Mouse (Mus musculus) thymus, postnatal 4 days (tissue): Measurements from ENCODE around the gene Polk.

Experiments used
- DNase-seq: peaks from one replicate; pipeline ENCODE4 v3.0.0; 2021

The Polk gene

DNA sequence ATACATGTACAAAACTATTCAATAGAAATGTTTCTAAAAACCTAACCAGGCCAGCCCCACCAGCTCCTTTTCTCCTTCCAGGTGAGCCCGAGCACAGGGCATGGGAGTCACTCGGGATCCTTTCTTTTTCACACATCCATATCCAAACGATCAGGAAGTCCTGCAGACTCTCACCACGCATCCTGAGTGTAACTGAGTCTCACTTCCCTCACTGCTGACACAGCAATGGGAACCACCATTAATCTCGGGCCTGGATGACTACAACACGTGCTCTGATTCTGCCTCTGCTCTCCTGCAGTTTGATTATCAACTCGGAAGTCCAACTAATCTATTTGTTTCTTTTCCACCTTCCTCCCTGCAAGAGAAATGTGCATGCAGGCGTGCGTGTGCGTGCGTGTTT, 14.5 kb downstream of the Polk start:
- no peak for DNase-seq

DNA sequence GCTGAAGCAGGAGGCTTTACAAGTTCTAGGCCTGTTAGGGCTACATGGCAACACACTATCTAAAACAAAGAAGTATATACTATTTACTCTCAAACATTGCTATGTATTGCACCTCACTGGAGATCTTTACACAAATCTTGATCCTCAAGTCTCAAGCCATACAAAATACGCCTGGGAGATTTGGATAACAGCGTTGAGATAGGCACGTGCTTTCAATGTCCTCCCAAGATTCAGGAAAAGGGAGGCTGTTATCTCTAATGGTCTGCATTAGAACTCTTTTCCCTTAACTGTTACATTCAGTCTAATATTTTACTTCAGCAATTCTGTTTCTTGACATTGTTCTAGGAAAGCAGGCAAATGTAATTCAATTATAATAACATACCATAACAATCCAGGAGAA, 15.4 kb downstream of the Polk start:
- DNase-seq: no peak

DNA sequence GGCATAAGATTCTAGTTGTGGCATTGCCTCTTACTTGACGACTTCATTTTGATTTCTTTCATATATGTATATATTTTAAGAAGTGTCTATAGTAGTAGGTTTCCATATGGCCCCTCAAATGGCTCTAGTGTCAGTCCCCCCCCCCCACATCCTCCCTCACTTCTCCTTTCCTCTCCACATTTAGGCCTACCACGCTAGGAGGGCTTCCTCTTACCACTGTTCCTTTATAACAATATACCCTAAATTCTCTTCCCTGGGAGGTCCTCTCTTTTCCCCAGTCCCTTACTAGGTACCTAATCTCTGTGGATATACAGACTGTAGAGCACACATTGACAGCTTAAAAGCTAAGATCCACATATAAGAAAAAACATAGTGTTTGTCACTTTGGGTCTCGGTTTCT, 21.1 kb downstream of the Polk start:
- no peak for DNase-seq

DNA sequence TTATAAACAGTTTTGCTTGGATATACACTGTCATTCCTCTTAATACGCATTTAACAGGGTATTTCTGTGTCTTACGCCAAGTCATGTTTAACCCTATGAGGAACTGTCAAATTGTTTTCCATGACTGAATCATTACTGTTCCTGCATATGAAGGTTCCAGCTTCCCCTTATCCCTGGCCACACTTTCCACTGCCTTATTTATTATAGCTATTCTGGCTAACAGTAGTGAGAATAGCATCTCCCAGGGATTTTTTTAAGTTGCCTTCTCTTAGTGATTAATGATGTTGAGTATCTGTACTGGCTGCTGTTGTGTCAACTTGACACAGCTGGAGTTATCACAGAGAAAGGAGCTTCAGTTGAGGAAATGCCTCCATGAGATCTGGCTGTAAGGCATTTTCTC, 25.0 kb downstream of the Polk start:
- no peak for DNase-seq

DNA sequence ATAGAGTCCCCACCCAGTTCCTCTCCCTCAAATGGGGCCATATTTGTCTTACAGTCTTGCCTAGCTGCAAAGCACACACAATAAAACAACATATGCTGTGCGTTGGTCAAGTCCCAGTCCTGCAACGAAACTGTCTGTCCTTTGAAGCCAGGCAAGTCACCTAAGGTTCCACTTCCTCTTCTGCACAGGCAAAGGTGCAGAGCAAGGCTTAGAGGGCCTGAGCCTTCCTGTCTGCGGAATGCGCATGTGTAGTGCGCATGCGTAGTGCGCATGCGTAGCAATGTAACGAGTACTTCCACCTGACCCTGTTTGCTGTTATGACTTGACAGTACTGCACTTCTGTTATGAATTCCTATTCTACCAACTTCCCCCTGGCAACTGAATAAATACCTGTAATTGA, 26.1 kb downstream of the Polk start:
- no peak for DNase-seq

DNA sequence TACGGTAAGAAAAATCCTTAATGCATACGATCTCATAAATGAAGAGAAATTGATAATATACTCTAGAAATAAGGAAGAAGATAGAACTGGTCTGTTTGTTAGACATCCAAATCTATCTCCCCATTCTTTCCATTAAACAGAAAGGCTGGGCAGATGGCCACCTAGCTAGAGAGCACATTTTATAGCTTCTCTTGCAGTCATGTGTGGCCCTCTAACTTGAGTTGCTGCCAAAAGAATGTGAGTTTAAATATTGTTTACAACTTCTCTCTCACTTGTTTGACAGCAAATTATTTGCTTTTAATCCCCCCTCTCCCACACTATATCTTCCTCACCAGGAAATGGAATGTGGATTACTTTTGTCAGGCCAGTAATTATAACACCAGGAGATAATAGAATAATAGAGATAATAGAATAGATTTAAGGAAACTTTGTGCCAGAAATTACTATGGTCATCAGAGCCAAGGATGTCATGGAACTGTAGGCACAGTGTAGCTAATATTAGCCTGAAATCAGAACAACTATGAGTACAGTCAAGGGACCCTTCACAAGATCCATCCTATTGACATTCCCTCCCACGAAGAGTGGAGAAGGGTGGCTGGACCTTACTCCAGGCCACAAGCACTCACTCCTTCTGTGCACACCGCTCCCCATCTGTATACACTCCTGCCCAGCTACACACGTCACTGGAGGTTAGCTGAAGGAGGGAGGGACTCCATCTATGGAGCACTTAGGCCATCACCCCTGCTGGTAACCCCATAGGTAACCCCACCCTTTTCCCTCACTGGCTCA, 28.0 kb downstream of the Polk start:
- no peak for DNase-seq

DNA sequence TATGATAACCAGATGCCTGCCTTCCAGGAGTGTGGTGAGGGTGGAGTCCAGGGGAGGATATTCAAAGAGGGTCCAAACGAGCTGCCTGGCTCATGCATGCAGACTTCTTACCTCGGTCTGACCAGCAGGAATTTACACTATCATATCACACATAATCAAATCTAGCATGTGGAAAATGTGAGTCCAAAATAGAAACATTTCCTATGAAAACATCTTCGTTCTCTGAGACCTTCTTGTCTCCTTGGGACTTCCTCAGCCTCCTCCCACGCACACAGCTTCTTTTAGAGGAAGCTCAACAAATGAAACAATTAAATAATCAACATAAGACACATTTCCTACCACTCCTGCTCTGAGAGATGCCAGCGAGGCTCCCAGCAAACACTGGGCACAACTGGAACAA, 30.5 kb downstream of the Polk start:
- DNase-seq: no peak

DNA sequence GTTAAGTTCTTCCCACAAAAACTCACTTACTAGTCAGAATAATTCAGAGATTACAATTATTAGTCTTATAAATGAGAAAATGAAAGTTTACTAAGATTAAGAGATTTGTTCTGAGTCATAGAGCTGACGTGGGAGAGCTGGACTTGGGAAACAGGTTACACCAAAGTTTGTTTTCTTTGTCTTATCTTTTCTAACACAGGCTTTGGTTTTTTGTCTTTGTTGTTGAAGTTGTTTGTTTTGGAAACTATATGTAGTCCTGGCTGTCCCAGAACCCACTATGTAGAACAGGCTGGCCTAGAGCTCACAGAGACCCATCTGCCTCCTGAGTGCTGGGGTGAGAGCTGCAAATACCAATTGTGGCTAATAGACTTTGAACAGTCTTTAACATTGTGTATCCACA, 31.1 kb downstream of the Polk start:
- no peak for DNase-seq

DNA sequence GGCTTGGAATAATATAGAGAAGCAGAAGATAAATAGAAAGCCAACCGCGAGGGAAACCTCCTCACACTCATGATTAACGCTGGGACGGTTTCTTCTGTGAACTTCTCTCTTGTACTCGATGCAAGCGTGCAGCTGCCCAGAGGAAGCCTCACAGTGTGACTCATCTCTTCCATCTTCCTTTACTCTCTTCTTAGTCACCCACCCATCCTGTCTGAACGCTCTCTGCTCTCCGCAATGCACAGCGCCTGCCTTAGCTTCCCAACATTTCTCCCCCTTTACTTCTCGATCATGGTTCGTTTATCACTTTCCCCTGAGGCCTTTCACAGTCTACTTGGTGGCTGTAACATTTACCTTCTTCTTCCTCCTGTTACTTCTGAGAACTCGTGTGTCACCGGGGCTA, 31.7 kb downstream of the Polk start:
- peak; percentile 32 for DNase-seq

DNA sequence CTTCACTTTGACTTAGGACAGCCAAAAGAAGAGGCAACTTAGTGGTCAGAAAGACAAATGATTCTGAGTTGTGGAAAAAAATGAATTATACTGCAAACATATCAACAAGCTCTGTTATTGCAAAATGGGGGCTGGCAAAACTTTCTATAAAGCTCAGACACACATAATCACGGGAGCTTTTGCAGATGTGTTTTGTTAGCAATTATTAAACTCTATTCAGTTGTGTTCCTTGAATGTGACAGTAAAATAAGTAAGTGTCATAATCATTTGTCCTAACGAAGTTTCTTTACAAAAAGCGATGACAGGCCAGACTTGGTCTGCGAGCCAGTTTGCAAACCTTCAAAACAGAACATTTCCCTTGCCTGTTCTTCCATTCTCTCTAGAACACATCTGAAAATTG, 34.8 kb downstream of the Polk start:
- no peak for DNase-seq

DNA sequence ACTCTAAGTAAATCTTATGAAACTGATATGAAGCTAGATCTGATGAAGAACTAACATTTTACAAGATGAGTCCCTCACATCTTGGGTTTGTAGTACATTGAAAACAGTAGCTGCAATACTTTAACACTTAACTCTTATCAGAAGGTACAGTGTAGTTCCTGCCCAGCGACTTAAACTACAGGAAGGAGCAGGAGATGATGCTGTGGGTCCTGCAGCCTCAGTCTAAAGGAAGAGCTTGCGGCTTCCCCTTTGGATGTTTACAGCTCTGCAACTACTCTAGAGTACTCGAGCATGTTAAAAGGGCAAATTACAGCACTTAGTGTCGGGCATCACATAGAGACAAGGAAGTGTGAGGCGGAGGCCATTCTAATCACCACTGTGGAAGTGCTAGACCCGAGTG, 36.1 kb downstream of the Polk start:
- no peak for DNase-seq

DNA sequence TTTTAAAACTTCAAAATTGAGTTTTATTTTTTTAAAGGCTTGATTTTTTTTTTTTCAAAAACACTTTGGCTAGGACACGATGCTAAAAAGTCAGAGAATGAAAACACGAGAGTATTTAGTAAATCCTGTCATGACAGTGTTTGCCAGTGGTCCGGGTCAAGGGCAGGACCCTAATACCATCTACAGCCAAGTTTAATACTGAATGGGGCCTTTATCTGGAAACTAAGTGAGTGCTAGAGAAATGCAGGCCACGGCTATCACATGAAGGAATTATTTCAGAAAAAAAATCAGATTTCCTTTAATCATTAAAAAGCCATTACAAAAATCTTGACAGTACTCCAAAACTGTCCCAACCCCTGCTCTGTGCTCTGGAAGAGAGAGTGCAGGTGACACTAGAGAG, 36.7 kb downstream of the Polk start:
- no peak for DNase-seq

DNA sequence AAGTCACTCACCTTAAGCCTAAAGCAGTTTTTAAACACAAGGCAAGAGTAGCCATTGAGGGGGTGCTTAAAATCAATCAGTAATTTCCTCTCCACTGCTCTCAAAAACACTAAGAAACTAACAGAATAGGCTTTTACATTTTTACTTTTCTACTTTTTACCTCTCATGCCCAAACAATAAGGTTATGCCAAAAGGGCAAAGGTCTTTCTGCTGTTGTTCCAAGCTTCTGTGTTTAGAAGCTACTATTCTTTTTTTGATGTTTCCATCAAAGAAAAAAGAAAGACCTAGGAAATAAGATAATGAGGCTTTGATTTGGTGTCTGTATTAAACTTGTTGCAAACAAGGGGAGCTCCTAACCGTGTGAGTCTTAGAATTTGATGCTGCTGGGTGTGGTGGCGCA, 42.5 kb downstream of the Polk start:
- DNase-seq: no peak

DNA sequence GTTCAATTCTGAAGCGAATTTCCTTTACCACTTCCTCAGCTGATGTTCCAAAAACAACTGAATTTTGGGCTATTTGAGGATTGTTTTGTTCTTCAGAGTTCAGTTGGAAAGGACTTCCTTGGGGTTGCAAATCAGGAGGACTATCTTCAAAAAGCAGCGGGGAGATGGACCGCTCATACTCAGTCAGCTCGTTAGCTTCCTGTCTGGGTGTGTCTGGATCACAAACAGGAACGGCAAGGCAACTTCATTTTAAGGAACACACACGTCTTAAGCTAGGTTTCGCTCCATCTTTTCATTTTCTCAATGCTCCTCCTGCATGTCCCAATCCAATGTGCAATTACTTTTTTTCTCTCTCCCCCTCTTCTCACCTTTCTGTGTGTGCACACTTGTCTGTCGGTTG, 45.7 kb downstream of the Polk start:
- no peak for DNase-seq

DNA sequence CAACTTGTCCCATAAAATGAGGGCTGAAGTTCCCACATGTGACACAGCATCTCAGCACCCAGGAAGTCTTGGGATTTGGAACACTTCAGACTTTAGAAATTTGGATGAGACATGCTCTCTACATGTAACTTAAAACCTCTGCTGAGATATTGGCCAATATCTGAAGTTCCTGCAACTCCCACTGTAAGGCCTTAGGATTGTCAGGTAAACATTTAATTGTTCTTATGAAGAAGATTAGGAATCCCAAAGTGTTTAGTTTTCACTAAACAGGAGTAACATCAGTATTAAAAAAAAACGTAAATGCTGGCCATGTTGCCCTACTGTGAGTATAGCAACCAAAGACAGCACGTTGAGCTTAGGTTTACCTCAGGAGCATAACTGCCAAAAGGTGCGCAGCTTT, 51.9 kb downstream of the Polk start, which contains the start of gene Gm17622:
TSS of gene Gm17622 (plus strand) at position 301 of the 400 bp plus-strand sequence.
- DNase-seq: no peak

DNA sequence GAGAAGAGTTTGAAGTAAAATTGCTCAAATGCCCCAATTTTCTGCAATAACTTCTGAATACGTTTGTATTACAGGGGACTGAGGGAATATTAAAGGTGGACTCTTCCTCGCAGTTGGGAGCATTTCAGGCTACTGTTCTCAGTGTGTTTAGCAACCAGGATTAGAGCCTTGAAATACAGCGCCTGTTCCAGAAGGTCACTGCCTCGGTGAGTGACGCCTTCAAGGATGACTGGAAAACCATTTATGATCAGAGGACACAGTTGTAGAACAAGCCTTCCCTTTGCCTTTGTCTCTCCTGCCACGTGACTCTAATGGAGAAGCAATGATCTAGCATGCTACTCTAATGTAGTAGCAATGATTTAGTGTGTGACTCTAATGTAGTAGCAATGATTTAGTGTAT, 54.4 kb downstream of the Polk start:
- DNase-seq: no peak

DNA sequence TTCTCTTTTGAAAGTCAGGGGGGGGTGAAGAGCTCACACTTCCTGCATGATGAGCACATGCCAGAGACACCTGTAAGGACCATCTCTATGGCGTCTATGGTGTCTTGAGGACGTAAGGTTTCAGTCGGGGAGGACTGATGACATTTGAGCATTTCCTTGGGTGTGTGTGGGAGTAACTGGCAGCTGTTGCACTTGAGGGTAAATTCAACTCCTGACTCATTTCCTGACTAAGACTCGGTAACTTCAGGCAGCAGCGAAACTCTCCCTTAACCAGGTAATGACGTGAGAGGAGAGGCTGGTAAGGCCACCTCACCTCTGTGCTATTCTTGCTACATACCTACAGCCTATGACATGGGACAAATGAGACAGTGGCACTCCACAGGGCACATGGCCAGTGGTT, 55.1 kb downstream of the Polk start:
- no peak for DNase-seq

DNA sequence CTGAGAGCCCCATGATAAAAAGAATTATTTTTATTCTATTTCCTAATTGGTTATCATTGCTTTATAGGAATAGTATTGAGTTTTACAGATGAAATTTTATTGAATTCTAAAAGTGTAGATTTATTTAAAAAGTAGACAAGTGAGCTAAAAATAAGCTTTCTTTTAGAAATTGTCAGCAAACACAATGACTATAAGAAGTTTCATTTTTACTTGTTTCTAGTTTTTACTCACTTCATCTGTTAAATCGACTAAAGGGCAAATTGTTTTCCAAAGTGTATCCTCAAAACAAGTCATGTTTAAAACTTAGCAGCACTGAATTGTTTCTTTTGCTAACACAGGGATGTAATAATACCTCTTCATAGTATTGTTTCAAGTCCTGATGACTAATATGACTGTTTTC, 63.4 kb downstream of the Polk start:
- no peak for DNase-seq

DNA sequence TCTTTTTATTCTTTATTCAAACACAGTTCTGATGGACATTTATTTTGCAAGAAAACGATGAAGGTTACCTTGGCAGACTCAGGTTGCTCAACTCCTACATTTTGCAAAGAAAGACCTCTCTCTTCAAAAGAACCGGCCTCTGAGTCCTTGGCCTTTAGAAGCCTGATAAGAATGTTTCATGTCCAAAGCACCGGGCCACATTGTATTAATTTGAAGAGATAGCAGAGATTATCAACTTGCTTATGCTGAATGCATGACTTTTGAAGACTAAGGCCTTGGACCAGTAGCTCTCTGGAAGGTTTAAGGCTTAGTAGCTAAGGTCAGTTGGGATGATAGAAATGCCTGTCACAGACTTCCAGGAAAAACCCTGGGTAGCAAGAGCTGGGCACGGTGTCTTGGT, 65.2 kb downstream of the Polk start:
- DNase-seq: no peak

DNA sequence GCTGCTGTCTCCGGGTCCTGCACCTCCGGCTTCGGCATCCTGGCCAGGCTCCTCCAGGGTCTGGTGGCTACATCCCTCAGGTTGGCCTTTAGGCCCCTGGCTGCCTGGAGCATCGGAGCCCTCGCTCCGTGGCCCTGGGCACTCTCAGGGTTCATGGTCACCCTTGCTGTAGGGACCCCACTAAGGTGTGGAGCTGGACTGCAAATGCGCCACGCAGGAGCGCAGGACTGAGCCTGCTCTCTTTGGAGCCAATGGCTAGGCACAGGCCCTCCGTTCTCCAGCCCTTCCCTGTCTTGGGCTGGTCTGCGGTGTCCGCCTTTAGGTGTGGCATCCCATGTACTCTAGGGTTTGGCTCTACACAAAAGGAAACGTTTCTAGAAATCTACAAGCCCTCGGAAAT, 71.4 kb downstream of the Polk start, which contains the start of gene Ankdd1b:
TSS of gene Ankdd1b (minus strand) at position 242 of the 400 bp plus-strand sequence.
- no peak for DNase-seq

DNA sequence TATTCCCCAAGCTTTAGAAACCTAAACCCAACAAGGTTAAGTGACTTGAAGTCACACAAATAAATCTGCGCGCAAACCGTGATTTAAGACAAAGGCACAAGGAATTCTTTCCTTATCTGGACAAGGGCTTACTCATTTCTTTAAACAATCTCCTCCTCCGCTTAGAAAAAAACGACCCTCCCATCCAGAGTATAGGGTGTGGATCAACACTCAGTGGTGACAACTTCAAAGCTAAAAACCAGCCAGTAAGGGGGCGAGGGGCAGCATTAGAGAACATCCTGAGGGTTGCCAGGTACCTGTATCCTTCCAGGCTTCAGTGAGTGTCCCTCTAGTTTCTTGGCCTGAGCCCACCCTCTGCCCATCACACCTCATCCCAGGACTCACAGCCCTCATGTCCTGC, 71.8 kb downstream of the Polk start:
- no peak for DNase-seq

DNA sequence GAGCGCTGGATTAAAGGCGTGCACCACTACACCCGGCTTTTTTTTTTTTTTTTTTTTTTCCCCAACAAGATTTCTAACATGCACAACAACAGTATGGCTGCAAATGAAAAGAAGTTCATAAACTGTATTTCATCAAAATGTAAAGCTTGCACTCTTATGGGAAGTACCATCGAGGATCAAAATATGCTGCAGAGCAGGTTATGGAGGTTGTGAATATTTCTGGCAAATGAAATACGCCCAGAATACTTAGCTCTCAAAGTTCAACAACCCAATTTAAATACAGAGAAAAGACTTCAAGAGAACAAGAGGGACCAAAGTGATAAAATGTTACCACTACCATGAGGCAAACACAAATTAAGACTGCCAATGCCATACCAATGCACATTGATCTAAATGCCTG, 73.7 kb downstream of the Polk start:
- no peak for DNase-seq

DNA sequence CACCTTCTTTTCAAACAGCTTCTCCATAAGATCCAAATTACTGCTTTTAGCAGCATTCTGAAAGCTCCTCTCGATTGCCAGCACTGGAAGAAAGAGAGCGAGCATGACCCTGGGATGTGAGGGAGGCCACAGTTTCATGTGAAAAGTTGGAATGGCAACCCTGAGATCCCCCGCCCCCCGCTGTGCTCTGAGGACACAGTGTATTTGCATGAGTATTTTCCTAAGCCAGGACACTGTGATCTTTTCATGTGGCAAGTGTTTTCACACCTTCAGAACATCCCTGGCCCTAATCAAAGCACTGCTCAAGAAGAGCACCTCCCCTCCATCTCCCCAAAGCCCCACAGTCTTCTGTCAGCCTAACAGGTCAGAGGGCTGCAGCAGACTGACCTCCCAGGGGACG, 77.1 kb downstream of the Polk start:
- no peak for DNase-seq

DNA sequence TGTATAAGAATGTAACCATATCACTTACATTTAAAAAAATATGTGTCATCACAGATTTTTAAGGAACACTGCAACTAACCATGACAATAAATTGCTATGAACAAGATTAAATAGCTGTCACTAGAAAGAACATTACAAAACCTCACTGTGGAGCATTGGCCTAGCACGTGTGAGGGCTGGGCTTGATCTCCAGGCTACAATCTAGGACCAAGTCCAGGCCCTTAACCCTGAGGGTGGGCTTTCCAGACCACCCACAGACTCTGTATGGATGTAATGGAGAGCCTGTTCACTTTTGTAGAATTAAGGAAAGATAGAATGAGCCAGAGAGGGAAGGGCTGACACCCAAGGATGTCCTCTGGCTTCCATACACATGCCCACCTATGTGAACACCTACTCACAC, 79.7 kb downstream of the Polk start:
- no peak for DNase-seq

DNA sequence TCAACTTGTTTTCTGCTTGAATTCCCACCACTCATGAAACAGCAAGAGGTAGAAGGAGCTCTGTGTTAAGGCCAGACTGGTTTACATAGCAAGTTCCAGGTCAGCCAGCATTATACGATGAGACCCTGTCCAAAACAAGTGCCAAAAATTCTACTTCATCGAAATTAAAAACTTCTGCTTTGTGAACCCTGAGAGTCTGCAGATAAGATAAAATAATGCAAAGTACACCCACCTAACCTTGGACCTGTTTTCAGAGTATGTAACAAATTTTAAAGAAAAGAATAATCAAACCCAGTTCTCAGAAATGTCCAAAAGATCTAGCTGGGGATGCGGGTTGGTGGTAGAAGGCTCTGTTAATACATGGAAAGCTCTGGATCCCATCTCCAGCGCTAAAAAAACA, 83.8 kb downstream of the Polk start:
- no peak for DNase-seq
